Mouse (Mus musculus): ENCODE data around the gene Khdc1c.

DNA sequence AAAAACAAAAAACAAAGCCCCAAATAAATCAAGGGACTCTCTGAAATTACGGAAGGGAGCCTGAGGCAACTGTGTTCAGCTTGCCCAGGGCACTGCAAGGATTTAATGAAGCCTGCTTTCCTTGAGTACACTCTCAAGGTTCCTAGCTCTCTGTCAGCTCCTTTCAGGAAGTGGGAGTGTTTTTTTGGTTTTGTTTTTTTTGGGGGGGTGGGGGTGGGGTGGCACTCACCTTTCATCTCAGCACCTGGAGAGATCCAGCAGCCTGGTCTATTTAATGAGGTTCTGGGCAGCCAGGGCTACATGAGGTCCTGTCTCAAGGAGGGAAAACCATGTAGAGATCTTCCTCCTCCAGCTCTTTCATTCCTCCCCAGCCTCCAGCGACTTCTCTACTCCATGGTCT, 18.8 kb upstream of the Khdc1c start, which contains the start of gene Khdc1a:
- TF ChIP-seq CTCF (IDR thresholded peaks at IDR 0.05; ENCODE audit: control insufficient read depth, insufficient read depth, insufficient replicate concordance, low read depth, low read length) (no peak), POLR2A (IDR thresholded peaks at IDR 0.05; ENCODE audit: control insufficient read depth, low read depth, low read length) (no peak)
